Mouse (Mus musculus) common myeloid progenitor, adult 5-6 weeks (primary cell): ENCODE measurements around the gene Sord. TPM values are rescaled to one million over a fixed set of nuclear protein-coding genes. Genes with fewer than 3 reads are reported as not detected.

Source experiments
- ATAC-seq: replicated peaks from 2 replicates; pipeline ENCODE4 v1.8.0; 2016; ENCODE audit warnings: low read depth, mild to moderate bottlenecking, moderate TSS enrichment, inconsistent platforms; ENCODE audit not compliant: poor library complexity, severe bottlenecking
- total RNA-seq: library from RNA; stranded (forward); fragments of 200-1000, 187-1606 nt; gene quantifications from 2 replicates; pipeline ENCODE4 v1.2.3, GENCODE M21; 2017

The Sord gene
- total RNA-seq, 1 experiment from 2014 or later, result 79.5 TPM

- no peak for ATAC-seq
Measured at GRCm38 (mm10) chr2:122236321-122236720, 1.8 kb downstream of the Sord start.

GRCm38 (mm10) chr2:122237891-122238470 is 3.4 kb downstream of the Sord start:
- no peak for ATAC-seq

- no peak for ATAC-seq
Measured at GRCm38 (mm10) chr2:122240735-122241134, 6.2 kb downstream of the Sord start.

- ATAC-seq, result no peak
Measured at GRCm38 (mm10) chr2:122241226-122241625, 6.7 kb downstream of the Sord start.

GRCm38 (mm10) chr2:122241935-122242334 is 7.4 kb downstream of the Sord start:
- ATAC-seq, result no peak

- peak; percentile 95 for ATAC-seq
Measured at GRCm38 (mm10) chr2:122243671-122244131, 9.2 kb downstream of the Sord start.

- ATAC-seq, result no peak
Measured at GRCm38 (mm10) chr2:122247786-122248185, 13.2 kb downstream of the Sord start.

- ATAC-seq, result no peak
Measured at GRCm38 (mm10) chr2:122255997-122256396, 21.4 kb downstream of the Sord start.

GRCm38 (mm10) chr2:122260729-122261128 is 26.2 kb downstream of the Sord start:
- no peak for ATAC-seq

GRCm38 (mm10) chr2:122264690-122265089 is 30.1 kb downstream of the Sord start:
- no peak for ATAC-seq

- no peak for ATAC-seq
Measured at GRCm38 (mm10) chr2:122266407-122267193, 32.1 kb downstream of the Sord start.

- ATAC-seq, result no peak
Measured at GRCm38 (mm10) chr2:122278769-122279168, 44.2 kb downstream of the Sord start.

- no peak for ATAC-seq
Measured at GRCm38 (mm10) chr2:122284091-122284490, 49.5 kb downstream of the Sord start.

- ATAC-seq, result no peak
Measured at GRCm38 (mm10) chr2:122286137-122286536, 51.6 kb downstream of the Sord start.

- 0 out of 2 replicates have a peak, but pooled peaks have one; percentile 39 for ATAC-seq
Measured at GRCm38 (mm10) chr2:122294916-122295315, 60.4 kb downstream of the Sord start.

- ATAC-seq, result peak; percentile 29; the same call in 1 of the 2 replicates
Measured at GRCm38 (mm10) chr2:122297271-122298095, 62.9 kb downstream of the Sord start.

GRCm38 (mm10) chr2:122298096-122298499 is 63.5 kb downstream of the Sord start, which contains the start of gene Duox2:
Gene Duox2 (minus strand): TSS chr2:122298449.
- no peak for ATAC-seq

- no peak for ATAC-seq
Measured at GRCm38 (mm10) chr2:122298596-122299490, 64.3 kb downstream of the Sord start, which contains the start of gene Duoxa2. Gene Duoxa2 (plus strand): TSS chr2:122298900.

GRCm38 (mm10) chr2:122299911-122300655 is 65.5 kb downstream of the Sord start:
- ATAC-seq, result no peak
